Mouse (Mus musculus) v-Abl transformed pro-B cells (cell line): Measurements from ENCODE around the gene Gorasp2.

Experiments used
- in situ Hi-C, 2 experiments: fragments of 400-800 bp; cut with MboI; formaldehyde crosslinking; loops; one replicate each; pipeline ENCODE4 v1.15.1; 2025; ENCODE audit not compliant: unreplicated experiment in 2 of 2

Gorasp2 gene

DNA sequence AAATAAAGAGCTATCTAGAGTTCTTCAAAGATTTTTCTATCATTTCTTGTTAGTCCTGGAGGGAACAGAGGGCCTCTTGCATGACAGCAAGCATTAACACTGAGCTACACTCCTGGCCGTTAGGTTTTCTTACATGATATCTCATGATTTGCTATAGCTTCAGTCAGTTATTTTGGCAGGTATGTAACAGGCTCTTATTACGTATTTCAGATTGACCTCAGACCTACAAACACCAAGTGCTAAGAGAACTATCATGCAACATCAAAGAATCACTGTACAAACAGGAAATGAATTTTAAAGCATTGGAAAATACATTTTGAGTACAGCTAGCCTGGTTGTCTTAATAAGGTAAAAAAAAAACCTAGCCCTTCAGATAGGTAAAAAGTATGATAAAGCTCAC, 65.7 kb downstream of the Gorasp2 start:
- in situ Hi-C loops, result no loop called here

DNA sequence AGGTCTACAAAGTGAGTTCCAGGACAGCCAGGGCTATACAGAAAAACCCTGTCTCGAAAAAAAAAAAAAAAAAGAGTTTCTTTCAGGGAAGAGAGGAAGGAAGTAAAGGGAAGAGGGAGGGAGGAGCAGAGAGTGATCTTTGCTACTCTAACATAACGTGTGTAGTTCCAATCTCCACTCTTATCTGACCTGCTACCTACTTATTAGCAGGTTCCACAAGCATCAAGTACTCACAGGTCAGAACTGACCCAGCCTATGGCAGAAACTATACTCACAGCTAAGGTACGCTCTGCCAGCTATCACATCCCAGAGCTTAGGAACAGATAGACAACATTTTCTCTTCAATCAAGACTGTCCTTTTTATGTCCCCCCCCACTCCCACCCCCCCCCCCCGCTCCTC, 74.2 kb downstream of the Gorasp2 start:
- in situ Hi-C loops, result no loop called here

DNA sequence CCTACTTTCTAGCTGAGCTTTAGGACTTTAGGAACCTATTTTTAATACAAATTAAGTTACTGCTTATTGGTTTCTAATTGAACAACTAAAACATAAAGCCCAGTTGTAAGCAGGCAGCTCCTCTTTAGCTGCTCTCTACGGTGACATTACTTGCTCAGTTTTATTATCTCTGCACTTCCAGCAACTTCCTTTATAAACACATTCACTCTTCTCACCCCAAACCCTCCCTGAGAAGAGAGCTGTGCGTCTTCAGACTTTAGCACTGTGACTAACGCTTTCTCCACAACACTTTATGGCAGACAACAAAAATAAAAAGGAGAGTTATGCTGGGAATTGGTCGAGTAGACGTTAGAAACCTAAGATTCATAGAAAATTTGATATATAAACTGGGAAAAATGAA, 74.6 kb downstream of the Gorasp2 start:
- in situ Hi-C loops, result no loop called here

DNA sequence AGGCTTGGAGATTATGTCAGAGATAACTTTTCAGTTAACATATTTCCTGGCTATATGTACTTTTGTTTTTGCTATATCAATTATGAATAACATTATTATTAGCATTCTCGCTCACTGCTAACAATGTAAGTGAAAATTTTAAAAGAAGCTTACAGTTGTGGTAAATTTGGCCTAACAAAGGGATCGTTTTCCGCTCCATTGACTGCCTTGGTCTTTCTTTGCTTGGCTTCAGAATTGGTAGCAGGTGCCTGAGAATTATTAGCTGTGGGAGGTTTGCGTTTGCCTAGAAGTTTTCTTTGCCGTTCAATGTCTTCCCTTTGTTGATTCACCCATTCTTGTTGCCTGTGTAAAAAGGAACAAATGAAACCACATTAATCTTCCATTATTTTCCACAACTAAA, 80.5 kb downstream of the Gorasp2 start:
- in situ Hi-C loops, result no loop called here

DNA sequence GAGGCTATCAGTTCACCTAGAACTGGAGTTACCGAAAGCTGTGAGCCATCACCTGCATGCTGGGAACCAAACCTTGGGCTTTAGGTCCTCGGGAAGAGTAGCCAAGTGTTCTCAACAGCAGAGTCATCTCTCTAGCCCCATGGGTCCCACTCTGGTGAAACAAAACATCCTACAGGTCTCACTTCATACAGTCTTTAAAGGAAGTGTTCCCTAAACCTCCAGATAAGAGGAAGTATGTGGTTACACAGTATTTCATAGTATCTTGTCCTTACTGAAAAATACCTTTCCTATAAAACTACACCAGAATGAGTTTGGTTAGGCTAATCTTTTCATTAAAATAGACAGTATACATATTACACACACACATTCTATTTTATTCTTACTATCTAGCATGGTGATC, 81.2 kb downstream of the Gorasp2 start:
- in situ Hi-C loops, result no loop called here

DNA sequence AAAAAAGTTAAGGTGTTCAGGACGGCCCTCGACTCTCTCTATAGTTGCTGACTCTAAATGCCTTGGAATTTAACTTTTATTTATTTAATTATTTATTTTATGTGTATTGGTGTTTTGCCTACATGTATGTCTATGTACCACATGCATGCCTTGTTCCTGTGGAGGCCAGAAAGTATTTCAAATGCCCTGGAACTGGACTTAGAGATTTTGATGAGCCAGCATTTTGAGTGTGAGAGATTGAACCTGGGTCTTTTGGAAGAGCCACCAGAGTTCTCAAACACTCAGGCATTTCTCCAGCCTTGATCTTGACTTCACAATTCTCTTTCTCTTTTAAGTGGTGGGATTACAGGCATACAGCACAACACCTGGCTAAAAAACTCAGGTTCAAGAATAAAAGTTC, 90.3 kb downstream of the Gorasp2 start:
- in situ Hi-C loops, result no loop called here

DNA sequence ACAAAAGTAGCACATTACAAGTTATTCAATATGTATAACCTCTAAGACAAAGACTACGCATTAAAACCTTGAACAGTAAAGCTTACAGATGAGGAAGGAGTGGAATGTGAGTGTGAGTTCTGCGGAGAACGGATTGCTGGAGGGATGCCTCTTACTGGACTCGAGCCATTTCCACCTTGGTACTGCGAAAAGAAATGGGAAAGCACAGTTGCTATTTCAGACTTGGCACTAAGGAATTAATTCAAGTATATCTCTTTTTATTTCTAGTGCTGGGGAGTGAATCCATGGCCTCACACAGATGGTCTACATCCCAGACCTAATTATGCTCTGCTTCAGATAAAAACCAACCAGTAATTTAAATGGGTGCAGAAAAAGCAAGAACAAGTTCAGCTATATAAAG, 90.8 kb downstream of the Gorasp2 start:
- in situ Hi-C loops, result no loop called here
